Comparison of ENCODE assay signal across 21 mouse cellular contexts in the genomic region with DNA sequence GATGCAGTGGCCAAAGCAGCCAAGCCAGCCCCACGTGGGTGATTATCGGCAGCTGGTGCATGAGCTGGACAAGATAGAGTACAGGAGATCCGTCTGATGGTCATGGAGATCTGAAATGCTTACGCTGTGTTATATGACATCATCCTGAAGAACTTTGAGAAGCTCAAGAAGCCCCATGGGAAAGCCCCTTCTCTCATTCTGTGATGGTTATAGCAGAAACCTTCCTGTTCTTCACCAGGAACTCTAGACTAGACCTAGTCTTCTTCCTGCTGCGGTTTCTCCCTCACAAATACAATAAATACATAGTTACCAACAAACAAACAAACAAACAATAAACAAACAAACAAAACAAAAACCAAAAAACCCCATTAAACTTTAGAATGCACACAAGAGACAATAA.
"Had no signal": no experiment of that assay in that cellular context is flagged by ENCODE, and none has a peak within 500 bp of the region (broad histone marks: within the 10 kb centered on the region; RNA-seq: fewer than 3 reads in every experiment).

No protein-coding gene starts in this region.

- H3K27me3 ChIP-seq: midbrain, embryonic 12.5 days; neural tube, embryonic 13.5 days; neural tube, embryonic 15.5 days; stomach, embryonic 15.5 days had no signal

- H3K4me3 ChIP-seq: midbrain, embryonic 10.5 days; midbrain, embryonic 12.5 days; myocyte; neural tube, embryonic 13.5 days; neural tube, embryonic 15.5 days; stomach, embryonic 15.5 days had no signal

- H3K4me2 ChIP-seq: lung, embryonic 14.5 days; midbrain, embryonic 12.5 days; neural tube, embryonic 13.5 days; neural tube, embryonic 15.5 days; stomach, embryonic 15.5 days had no signal

- ATAC-seq: liver, postnatal 0 days; midbrain, embryonic 16.5 days had no signal

- H3K9ac ChIP-seq: liver, postnatal 0 days; lung, embryonic 14.5 days; midbrain, embryonic 12.5 days; neural tube, embryonic 13.5 days; neural tube, embryonic 15.5 days; stomach, embryonic 15.5 days had no signal

- H3K9me3 ChIP-seq: midbrain, embryonic 10.5 days; midbrain, embryonic 12.5 days; neural tube, embryonic 13.5 days; neural tube, embryonic 15.5 days; stomach, embryonic 15.5 days had no signal

- DNase-seq: liver, postnatal 0 days; lung, embryonic 14.5 days; lung, postnatal 10 days; lung, postnatal 4 days; midbrain, embryonic 14.5 days; retina, postnatal 1 day; right cerebral cortex, adult 18-20 months; right cerebral cortex, postnatal 25 days; right cerebral cortex, postnatal 4 days; spleen, adult 18-20 months; thymus, adult 2 months; thymus, postnatal 25 days; thymus, postnatal 4 days had no signal

- H3K4me1 ChIP-seq: midbrain, embryonic 10.5 days; midbrain, embryonic 12.5 days; neural tube, embryonic 13.5 days; neural tube, embryonic 15.5 days; stomach, embryonic 15.5 days had no signal

- H3K36me3 ChIP-seq: midbrain, embryonic 10.5 days; midbrain, embryonic 12.5 days; neural tube, embryonic 13.5 days; neural tube, embryonic 15.5 days; stomach, embryonic 15.5 days had no signal

- H3K27ac ChIP-seq: midbrain, embryonic 10.5 days; midbrain, embryonic 12.5 days; neural tube, embryonic 13.5 days; neural tube, embryonic 15.5 days; stomach, embryonic 15.5 days; stomach, postnatal 0 days had no signal
